Mouse (Mus musculus) adrenal gland, postnatal 36 days (tissue): ENCODE results near the gene Rbm44. TPM values are rescaled to one million over a fixed set of nuclear protein-coding genes. Genes with fewer than 3 reads are reported as not detected.

Experiments
- DNase-seq, 2 experiments: peaks; one replicate each; pipeline ENCODE4 v3.0.0; 2021; ENCODE audit warnings: mixed read lengths in 1 of 2
- long read RNA-seq, 2 experiments: library from polyadenylated mRNA; stranded (forward); transcript quantifications; one replicate each; pipeline ENCODE4 v2.0.0; 2021; ENCODE audit warnings: borderline sequencing depth in 2 of 2
- total RNA-seq, 2 experiments: library from RNA; stranded (reverse); gene quantifications; 2 replicates each; pipeline ENCODE4 v1.2.3; 2021

Gene Rbm44
- not detected for total RNA-seq
- long read RNA-seq, experiment 1, result 0 reads
- long read RNA-seq, experiment 2, result 0 reads

GRCm38 (mm10) chr1:91144813-91145212, at the start of gene Rbm44:
Gene Rbm44, plus strand, starts transcription at chr1:91145089.
- no peak for DNase-seq

GRCm38 (mm10) chr1:91095258-91095657, 49.6 kb upstream of the Rbm44 start:
- peak in 1 of 2 experiments; percentile 45 for DNase-seq

- DNase-seq, result no peak
Observed at GRCm38 (mm10) chr1:91095853-91096252, 49.0 kb upstream of the Rbm44 start.

GRCm38 (mm10) chr1:91096490-91096889, 48.4 kb upstream of the Rbm44 start:
- DNase-seq, result no peak

- DNase-seq, result no peak
Observed at GRCm38 (mm10) chr1:91097283-91097834, 47.5 kb upstream of the Rbm44 start.

GRCm38 (mm10) chr1:91098887-91099286, 46.0 kb upstream of the Rbm44 start:
- peak; percentile 72 to 78 for DNase-seq

- no peak for DNase-seq
Observed at GRCm38 (mm10) chr1:91101709-91102440, 43.0 kb upstream of the Rbm44 start.

- DNase-seq, result no peak
Observed at GRCm38 (mm10) chr1:91103366-91103983, 41.4 kb upstream of the Rbm44 start.

- DNase-seq, result no peak
Observed at GRCm38 (mm10) chr1:91107548-91107947, 37.3 kb upstream of the Rbm44 start.

GRCm38 (mm10) chr1:91109302-91109701, 35.6 kb upstream of the Rbm44 start:
- DNase-seq, result peak; percentile 50 to 61

GRCm38 (mm10) chr1:91112171-91112570, 32.7 kb upstream of the Rbm44 start:
- no peak for DNase-seq

- no peak for DNase-seq
Observed at GRCm38 (mm10) chr1:91112606-91113005, 32.3 kb upstream of the Rbm44 start.

- no peak for DNase-seq
Observed at GRCm38 (mm10) chr1:91122121-91122520, 22.8 kb upstream of the Rbm44 start.

- no peak for DNase-seq
Observed at GRCm38 (mm10) chr1:91123004-91123403, 21.9 kb upstream of the Rbm44 start.

- no peak for DNase-seq
Observed at GRCm38 (mm10) chr1:91123466-91123865, 21.4 kb upstream of the Rbm44 start.

GRCm38 (mm10) chr1:91128849-91129248, 16.0 kb upstream of the Rbm44 start:
- no peak for DNase-seq

GRCm38 (mm10) chr1:91137036-91137435, 7.9 kb upstream of the Rbm44 start:
- DNase-seq, result no peak

- DNase-seq, result no peak
Observed at GRCm38 (mm10) chr1:91151509-91151908, 6.6 kb downstream of the Rbm44 start.

GRCm38 (mm10) chr1:91166798-91167197, 21.9 kb downstream of the Rbm44 start:
- DNase-seq, result no peak

GRCm38 (mm10) chr1:91169157-91169556, 24.3 kb downstream of the Rbm44 start:
- no peak for DNase-seq

GRCm38 (mm10) chr1:91174796-91175195, 29.9 kb downstream of the Rbm44 start:
- DNase-seq, result no peak

GRCm38 (mm10) chr1:91176026-91176425, 31.1 kb downstream of the Rbm44 start:
- no peak for DNase-seq

GRCm38 (mm10) chr1:91176871-91177270, 32.0 kb downstream of the Rbm44 start:
- no peak for DNase-seq
